Mouse (Mus musculus) thymus, postnatal 0 days (tissue): ENCODE measurements around the gene Cyp2c69. TPM values are rescaled to one million over a fixed set of nuclear protein-coding genes. Genes with fewer than 3 reads are reported as not detected.
"Not testable (repeated sequence)": the region's sequence is repeated elsewhere in the genome, so short reads cannot be mapped to it uniquely, and the experiment has no call there.

Experiments
- DNase-seq: peaks from one replicate; pipeline ENCODE4 v3.0.0-alpha.2; 2015; ENCODE audit warnings: low spot score
- polyA plus RNA-seq: library from polyadenylated mRNA; unstranded; fragments of >200 nt; fragmentation: Nextera tagmentation; extraction: Ambion mirVana; gene quantifications from 2 replicates; pipeline ENCODE4 v1.2.1, GENCODE M21; 2015

The Cyp2c69 gene
- polyA plus RNA-seq = not detected in 2 replicates

GRCm38 (mm10) chr19:39886699-39887098, at the start of gene Cyp2c69:
Gene Cyp2c69 (minus strand): TSS chr19:39886799.
- DNase-seq = not testable (repeated sequence)

GRCm38 (mm10) chr19:39935396-39935795, 48.8 kb upstream of the Cyp2c69 start:
- no peak for DNase-seq

GRCm38 (mm10) chr19:39930032-39930431, 43.4 kb upstream of the Cyp2c69 start:
- no peak for DNase-seq

DNA sequence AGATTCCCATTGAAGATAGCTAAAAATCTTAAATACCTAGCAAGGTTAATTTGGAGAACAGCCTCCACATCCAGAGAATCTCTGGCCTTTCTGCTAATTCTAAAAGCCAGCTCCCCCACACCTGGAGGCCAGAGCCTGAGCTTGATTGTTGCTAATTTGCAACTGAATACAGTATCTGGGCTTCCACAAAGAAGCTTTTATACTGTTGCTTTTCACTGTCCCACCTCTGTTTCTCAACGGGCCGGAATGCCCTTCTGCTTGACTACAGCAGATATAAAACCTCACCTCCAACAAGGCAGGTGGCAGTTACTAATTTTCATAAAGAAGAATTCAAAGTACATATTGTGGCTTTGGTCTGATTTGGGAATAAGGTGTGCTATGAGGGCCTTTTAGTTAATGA, 15.1 kb upstream of the Cyp2c69 start:
- no peak for DNase-seq

- DNase-seq = not testable (repeated sequence)
Measured at GRCm38 (mm10) chr19:39890079-39890478, 3.5 kb upstream of the Cyp2c69 start.

DNA sequence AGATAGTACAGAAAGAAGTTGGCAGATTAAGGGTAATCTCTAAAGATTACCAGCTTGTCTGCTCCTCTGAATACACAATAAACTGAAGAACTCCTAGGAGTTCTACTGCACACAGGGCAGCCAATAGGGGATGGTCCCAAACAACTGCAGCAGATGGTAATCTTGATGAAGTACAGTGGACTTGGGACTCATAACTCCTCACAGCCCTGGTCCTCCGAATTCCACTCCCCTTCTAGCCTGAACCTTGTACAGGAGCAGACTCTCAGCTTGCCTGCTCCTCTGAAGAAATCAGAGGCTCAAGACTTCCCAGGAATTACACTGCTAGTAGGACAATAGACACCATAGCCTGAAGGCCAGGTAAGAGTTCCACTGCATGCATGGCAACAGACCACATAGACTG, 20.5 kb downstream of the Cyp2c69 start:
- DNase-seq = no peak

DNA sequence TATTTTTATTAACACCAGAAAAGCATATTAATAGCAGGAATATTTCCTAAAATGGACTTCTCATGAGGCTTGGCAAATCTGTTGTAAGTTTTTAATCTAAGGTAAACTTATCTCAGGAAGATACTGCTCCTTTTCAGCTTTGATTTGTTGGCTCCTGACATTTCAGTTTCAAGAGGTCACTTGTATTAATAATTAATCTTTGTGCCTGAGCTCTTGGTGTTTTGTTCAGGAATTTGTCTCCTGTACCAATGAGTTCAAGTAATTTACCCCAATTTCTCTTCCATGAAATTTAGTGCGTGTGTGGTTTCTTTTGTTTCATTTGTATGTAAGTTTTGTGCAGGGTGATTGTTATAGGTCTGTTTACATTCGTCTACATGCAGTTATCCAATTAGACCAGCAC, 65.7 kb downstream of the Cyp2c69 start:
- not testable (repeated sequence) for DNase-seq

DNA sequence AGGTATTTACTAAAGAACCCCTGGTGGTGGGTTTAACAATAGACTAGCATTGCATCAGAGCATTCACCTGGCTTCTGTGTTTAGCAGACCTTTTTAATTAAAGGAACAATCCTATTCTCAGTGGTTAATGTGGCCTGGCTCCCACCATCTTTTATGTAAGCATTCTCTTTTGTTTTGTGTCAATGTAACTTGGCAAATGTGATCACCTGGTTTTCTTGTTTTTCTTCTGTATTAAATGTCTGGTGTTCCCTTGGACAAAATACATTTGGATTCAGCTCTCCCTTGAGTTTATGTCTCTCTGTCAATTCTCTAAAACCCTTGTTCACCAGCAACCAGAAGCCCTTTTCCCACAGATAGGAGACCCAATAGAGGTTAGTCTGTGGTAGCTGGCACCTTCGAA, 70.2 kb downstream of the Cyp2c69 start:
- not testable (repeated sequence) for DNase-seq

GRCm38 (mm10) chr19:39815991-39816390, 70.6 kb downstream of the Cyp2c69 start:
- not testable (repeated sequence) for DNase-seq

DNA sequence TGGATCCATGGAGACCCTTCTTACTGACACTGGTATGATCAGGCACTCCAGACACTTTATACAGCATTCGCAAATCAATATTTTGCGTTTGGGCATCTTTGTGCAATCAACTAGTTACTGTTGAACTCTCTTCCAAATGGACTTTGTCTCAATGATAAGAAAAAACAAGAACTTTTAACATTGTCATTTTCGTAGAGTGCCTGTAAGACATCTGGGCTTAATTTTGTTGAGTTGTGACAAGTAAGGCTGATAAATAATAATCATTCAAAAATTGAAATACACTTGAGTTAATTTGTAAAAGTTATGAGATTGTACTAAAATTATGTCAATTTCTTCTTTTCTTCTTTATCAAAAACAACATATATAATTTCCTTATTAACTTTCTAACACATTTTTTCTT, 73.9 kb downstream of the Cyp2c69 start, which contains the start of gene Cyp2c40:
Gene Cyp2c40, minus strand, starts transcription at position 101 of the 400 bp plus-strand sequence.
- DNase-seq = not testable (repeated sequence)

Other genes starting within 250 kb of the Cyp2c69 start
- gene Cyp2c67, start 237.7 kb downstream of the Cyp2c69 start, polyA plus RNA-seq = not detected in 2 replicates
- not detected in 2 replicates for gene Cyp2c68, start 145.7 kb downstream of the Cyp2c69 start, polyA plus RNA-seq
- not detected in 2 replicates for gene Cyp2c40, start 74.0 kb downstream of the Cyp2c69 start, polyA plus RNA-seq
- gene Cyp2c37, start 105.6 kb upstream of the Cyp2c69 start, polyA plus RNA-seq = not detected in 2 replicates
- gene Cyp2c54, start 187.0 kb upstream of the Cyp2c69 start, polyA plus RNA-seq = not detected in 2 replicates
- gene Cyp2c50, start 202.9 kb upstream of the Cyp2c69 start, polyA plus RNA-seq = not detected in 2 replicates